Mouse (Mus musculus): Measurements from ENCODE around the gene Pou2f1.
"Not testable (repeated sequence)": the region's sequence is repeated elsewhere in the genome, so short reads cannot be mapped to it uniquely, and the experiment has no call there.

- not testable (repeated sequence) for TF ChIP-seq CTCF (IDR thresholded peaks at IDR 0.05; ENCODE audit: borderline replicate concordance, extremely low read depth, insufficient read depth, insufficient read length); POLR2A (IDR thresholded peaks at IDR 0.05; ENCODE audit: borderline replicate concordance, extremely low read depth, insufficient read depth, insufficient read length, poor library complexity, severe bottlenecking)
These were observed 7.3 kb downstream of the Pou2f1 start for GRCm38 (mm10) chr1:165995011-165995660.
